Mouse (Mus musculus): ENCODE data around the gene Rnf149.

Gene Rnf149

DNA sequence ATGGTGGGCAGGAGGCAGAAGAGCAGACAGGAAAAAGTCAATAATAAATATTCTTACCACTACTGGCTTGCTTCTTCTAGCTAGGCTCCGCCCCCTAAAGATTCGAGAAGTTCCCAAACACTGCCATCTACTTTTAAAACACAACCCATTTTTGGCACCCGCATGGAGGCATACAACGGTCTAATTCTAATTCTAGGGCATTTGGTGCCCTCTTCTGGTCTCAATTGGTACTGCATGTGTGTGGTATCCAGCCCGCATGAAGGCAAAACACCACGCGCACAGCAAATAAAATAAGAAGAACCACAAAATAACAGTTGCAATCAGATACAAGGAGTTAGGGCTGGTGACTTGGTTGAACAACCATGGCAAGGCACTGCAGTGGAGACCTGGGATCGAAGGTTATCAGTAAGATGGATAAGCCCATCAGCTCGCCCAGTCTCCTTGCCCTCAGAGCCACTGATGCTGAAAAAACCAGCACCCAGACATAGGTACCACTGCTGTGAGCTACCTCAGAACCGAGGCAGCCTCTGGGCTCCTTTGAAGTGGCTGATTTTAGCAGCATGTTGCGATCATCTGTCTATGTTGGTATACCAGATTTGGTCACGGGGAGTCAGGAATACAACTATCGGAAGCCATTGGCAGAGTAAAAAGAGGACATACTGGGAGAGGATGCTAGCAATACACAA, 46.8 kb downstream of the Rnf149 start:
- CTCF ChIA-PET, result no interaction called here

DNA sequence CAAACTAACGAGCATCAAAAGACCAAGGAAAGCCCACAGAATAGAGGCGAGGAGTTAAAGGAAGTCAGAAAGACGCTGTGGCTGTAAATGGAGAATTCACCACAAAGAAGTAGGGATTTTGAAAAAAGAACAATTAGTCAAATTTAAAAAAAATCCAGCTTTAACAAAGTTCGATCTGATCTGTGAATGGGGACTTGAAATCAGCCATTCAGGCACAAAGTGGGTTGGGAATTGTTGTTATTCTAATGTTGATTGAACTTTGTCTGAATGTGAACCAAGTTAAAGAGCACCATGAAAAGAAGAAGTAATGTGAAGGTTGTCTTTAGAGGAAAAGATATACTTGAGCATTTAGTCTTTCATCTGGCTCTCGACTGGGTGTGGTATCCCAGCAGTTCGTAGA, 48.9 kb downstream of the Rnf149 start:
- CTCF ChIA-PET, result no interaction called here

DNA sequence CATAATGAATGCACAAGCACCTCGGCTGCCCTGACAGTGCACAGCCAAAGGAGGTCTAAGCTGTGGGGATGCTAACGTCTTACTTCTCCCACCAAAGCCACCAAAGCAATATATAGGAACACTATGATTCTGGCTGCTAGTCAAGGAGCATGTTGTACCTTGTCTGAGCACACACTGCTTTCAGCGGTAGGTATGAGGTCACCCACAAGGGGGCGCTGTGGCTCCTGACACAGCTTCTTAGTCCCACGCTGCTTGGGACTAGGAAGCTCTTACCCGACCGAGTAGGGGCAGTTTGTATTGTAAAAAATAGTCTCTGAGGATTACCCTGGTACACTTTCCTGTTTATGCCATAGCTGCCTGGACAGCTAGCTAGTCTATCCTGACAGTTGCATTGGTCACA, 49.8 kb downstream of the Rnf149 start:
- CTCF ChIA-PET, result interaction anchor here (1.0 kb wide), 1 partner anchor 29 kb away, joined by 3 read pairs; no protein-coding TSS in a partner anchor

DNA sequence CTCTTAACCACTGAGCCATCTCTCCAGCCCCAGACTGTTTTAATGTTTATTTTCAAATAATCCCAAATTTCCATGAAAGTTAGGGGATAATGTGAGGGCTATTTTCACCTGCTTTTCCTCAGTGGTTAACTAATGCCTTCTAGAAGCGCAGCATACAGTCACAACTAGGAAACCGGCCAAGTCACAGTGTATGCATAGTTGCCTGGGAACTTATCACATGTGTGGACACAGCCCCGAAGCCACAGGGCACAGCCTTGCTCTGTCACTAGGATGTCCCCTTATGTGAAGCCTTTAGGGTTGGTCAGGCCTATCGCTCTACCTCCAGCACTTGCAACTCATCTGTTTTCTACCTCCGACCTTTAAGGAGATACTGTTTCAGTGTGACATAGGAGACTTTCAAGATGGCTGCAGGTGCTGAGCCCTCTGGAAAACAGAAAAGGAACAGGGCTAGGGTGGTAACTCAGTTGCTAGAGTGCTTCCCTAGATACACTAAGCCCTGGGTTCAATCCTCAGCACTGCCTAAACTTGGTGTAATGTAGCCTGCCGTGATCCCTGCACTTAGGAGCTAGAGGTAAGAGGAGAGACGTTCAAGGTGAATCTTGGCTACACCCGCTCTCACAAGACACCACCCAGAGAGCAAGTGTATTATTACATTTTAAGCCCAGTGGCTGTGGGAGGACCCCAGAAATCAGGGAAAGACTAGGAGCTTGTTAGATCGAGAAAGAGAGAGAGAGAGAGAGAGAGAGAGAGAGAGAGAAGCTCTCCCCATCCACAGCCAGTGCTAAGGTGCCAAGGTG, 50.6 kb downstream of the Rnf149 start:
- CTCF ChIA-PET, result interaction anchor here (1.0 kb wide), 1 partner anchor 30 kb away, joined by 3 read pairs; no protein-coding TSS in a partner anchor

DNA sequence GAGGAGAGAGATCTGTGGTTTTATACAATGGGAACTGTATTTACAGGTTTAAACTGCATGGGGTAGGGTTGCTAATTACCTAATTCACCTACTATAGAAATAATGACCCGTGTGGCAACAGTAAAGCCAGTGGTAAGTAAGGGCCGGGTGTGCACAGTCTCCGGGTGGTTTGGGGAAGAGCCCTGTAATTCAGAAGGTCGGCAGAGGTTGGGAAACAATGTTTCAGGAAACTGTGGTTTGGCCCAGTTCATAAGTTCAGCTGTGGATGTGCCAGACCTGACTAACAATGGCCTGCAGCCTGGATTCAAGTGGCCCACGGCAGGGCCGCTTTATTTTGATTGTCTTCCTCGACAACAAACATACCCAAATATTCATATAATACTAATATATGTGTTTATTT, 51.4 kb downstream of the Rnf149 start:
- CTCF ChIA-PET, result no interaction called here

DNA sequence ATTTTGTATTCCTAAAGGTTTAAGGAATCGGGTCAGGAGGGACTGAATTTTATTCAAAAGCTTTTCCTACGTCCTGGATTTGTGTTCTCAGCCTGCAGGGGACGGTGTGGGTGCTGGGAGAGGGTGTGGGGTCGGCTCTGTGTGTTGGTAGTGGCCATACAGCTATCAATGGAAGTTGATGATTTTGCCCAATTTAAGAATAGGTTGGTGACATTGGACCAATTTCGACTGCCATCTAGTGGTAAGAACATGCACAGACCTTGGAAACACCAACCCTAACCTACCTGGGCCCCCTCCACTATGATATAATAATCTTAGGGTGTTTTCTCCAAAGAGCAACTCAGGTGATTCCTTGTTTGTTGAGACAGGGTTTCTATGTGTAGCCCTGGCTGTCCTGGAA, 54.7 kb downstream of the Rnf149 start:
- CTCF ChIA-PET, result no interaction called here

DNA sequence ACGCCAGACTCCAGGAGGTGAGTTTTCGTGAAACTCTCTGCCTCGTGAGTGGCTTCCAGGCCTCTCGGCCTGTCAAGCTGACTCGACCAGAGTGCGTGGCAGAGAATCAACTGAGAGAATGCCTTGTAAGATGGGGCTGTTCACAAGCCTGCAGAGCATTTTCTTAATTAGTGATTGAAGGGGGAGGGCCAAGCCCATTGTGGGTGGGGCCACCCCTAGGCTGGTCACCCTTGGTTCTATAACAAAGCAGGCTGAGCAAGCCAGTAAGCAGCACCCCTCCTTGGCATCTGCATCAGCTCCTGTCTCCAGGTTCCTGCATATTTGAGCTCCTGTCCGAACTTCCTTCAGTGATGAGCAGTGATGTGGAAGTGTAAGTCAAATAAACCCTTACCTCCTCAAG, 55.9 kb downstream of the Rnf149 start:
- CTCF ChIA-PET, result no interaction called here

DNA sequence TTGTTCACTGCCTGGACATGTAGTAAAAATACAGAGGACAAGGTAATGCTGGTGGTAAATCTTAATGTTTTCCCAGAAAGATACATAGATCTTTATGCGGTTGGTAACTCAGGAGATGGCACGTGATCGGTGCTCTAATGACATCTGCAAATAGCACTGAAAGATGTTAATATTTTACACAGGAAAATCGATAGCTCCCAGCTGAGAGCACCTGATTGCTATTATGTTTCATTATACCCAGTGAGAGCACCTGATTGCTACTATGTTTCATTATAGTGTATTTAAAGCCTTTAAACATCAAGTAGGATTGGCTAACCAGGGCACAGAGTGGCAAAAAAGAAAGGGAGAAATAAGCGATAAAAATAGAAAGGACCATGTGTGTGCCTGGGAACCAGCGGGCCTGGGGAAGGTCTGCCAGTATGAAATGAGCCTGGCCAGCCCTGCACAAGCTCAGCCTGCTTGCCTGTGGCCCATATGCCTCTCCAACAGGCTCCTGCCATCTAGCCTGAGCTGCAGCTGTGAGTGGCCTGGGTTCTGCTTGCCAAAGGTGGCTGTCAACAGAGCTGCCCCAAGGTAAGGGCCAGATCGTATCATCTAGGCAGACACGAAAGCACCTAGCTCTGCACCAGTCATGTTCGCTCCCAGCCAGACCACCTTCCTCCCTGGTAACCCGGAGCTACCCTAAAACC, 61.8 kb downstream of the Rnf149 start:
- CTCF ChIA-PET, result no interaction called here

DNA sequence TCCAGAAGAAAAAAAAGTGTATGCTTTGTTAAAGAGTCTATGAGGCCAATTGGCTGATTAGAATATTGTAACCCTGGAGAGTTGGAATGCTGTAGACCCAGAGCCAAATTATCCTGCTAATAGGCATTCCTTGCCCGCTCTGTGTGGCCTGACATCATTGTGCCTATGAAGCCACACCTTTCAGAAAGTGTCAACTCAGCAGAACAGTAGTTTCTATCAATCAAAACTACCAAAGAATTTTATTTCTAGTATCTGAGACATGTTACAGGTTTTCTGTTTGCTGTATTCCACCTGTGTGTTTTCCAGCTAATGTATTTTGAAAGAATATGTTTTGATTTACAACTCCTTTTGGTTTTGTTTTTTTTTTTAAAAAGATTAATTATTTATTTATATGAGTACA, 65.0 kb downstream of the Rnf149 start:
- CTCF ChIA-PET, result no interaction called here

DNA sequence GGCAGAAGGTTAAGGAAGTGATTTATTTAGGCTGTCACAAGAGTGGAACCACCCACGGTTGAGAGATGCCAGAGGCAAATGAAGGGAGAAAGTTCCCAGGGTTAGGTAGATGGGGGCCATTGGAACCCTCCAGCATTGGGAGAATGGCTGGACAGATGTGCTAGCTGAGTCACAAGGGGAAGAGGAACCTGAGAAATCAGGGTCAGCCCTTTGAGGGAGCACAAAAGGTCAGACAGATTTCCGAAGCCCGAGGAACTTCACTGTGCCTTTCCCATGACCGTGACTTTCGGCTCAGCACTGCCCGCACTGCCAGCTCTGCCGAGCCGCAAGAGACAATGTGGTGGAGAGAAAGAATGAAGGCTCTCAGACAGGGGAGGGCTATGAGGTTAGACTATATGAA, 65.4 kb downstream of the Rnf149 start:
- CTCF ChIA-PET, result no interaction called here

DNA sequence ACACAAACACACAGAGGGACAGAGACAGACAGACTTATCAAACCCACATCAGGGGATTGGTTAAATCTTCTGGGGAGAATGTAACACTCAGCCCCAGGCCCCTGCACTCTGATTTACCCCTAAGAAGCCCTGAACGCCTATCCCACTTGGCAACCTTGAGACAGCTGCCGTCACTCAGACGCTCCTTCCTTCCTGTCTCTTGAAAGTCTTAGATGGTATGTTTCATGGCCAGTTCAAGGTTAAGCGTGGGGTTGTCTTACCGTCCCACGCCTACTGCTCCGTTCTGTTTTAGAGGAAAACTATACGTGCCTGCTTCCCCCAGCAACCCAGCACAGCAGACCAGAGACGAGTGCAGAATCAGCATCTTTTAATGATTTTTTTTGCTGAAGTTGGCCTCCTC, 71.6 kb downstream of the Rnf149 start:
- CTCF ChIA-PET, result no interaction called here

DNA sequence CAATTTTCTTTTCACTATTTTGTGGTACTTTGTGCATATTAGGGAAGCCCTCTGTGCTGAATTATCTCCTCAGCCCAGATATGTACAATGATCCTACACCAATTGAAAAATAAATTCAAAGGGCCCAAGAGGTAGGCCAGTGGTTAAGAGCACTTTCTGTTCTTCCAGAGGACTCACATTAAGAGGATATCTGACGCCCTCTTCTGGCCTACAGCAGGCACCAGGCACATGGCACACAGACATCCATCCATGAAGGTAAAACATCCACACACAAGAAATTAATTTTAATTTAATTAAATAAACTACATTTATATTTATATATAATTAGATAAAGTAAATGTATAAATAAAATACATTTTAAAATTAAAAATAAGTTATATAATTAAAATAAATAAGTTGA, 72.9 kb downstream of the Rnf149 start:
- CTCF ChIA-PET, result no interaction called here

DNA sequence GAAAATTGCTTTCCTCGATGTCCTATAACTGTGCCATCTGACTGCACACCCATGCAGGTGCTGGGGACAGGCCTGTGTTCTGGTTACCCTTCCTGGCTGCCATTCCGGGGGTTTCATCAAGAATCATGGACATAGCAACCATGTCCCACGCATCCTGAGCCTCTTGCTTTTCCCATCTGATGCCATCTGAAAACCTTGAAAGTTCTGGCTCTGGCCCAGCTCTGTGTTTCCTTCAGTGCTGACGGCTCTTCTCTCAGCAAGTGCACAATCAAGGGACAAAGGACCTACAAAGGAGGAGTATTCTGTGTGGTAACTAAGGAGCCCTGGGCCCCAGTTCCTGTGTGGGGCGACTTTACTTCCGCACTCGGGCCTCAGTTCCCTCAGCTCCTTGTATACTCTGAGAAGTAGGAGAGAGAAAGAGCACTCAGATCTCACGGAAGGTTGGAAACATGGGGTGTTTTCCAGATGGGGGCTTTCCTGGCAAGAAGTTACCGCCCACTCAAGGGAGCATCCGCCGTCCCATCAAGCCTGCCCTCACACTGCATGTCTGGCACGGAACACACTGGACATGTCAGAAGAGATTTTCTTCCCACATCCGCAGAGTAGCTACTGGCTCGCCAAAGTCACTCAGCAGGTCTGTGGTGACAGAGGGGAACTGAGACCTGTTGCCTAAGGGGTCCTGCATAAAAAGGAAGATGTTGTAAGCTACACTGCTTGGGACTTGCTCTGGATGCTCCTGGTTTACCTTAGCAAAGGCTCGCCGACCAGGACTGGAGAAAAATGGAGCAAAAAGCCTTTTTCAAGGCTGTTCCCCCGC, 74.2 kb downstream of the Rnf149 start:
- CTCF ChIA-PET, result interaction anchor here (0.7 kb wide), 1 partner anchor 14 kb away, joined by 3 read pairs; no protein-coding TSS in a partner anchor

Data from spleen, embryonic (tissue).